Mouse (Mus musculus) neural tube, embryonic 11.5 days (tissue): ENCODE results near the gene Lbh. TPM values are rescaled to one million over a fixed set of nuclear protein-coding genes. Genes with fewer than 3 reads are reported as not detected.

ENCODE experiments used
- ATAC-seq: fragments of 200-750 bp; cut with Nextera tagmentation; 2 replicates; pipeline ENCODE4 v1.8.0; 2017; ENCODE audit warnings: moderate number of reproducible peaks, mild to moderate bottlenecking, moderate TSS enrichment, moderate library complexity; ENCODE audit not compliant: insufficient read depth, low FRiP score, low TSS enrichment
- DNase-seq: peaks from one replicate; pipeline ENCODE4 v3.0.0-alpha.2; 2015; ENCODE audit warnings: low spot score
- H3K27ac ChIP-seq: fragments of 300-500 bp; sonication (generic); 2 replicates; pipeline ENCODE4 v1.5.1; 2014; ENCODE audit warnings: low read depth, mild to moderate bottlenecking, low read length
- H3K27me3 ChIP-seq: fragments of 300-500 bp; sonication (generic); 2 replicates; pipeline ENCODE4 v1.6.1; 2014; ENCODE audit warnings: mild to moderate bottlenecking, low read length, mixed read lengths; ENCODE audit not compliant: control insufficient read depth, insufficient read depth
- H3K36me3 ChIP-seq: fragments of 300-500 bp; sonication (generic); 2 replicates; pipeline ENCODE4 v1.6.1; 2014; ENCODE audit warnings: mild to moderate bottlenecking, low read length, moderate library complexity, mixed read lengths; ENCODE audit not compliant: control insufficient read depth, insufficient read depth
- H3K4me1 ChIP-seq: fragments of 300-500 bp; sonication (generic); 2 replicates; pipeline ENCODE4 v1.6.1; 2014; ENCODE audit warnings: low read length, mixed read lengths; ENCODE audit not compliant: control insufficient read depth, insufficient read depth
- H3K4me2 ChIP-seq: fragments of 300-500 bp; sonication (generic); 2 replicates; pipeline ENCODE4 v1.6.1; 2014; ENCODE audit warnings: low read depth, mild to moderate bottlenecking, moderate library complexity
- H3K4me3 ChIP-seq: fragments of 300-500 bp; sonication (generic); 2 replicates; pipeline ENCODE4 v1.5.1; 2014; ENCODE audit warnings: low read depth, low read length
- H3K9ac ChIP-seq: fragments of 300-500 bp; sonication (generic); 2 replicates; pipeline ENCODE4 v1.6.1; 2014; ENCODE audit warnings: mild to moderate bottlenecking, low read length
- H3K9me3 ChIP-seq: fragments of 300-500 bp; sonication (generic); 2 replicates; pipeline ENCODE4 v1.6.1; 2016; ENCODE audit warnings: low read length; ENCODE audit not compliant: control insufficient read depth
- WGBS: fragments of 180-500 bp; shearing (Covaris S2); extraction: QIAGEN DNeasy Blood & Tissue Kit; methylation state at CpG from one replicate; pipeline ENCODE4 v1.1.7; 2014; 5-methylcytosine and 5-hydroxymethylcytosine counted together
- polyA plus RNA-seq: library from polyadenylated mRNA; unstranded; fragments of >200 nt; fragmentation: Nextera tagmentation; extraction: Ambion mirVana; gene quantifications from 2 replicates; pipeline ENCODE4 v1.2.1, GENCODE M21; 2014

Gene Lbh
- polyA plus RNA-seq, 1 experiment from 2014 or later, result 5.3 TPM

DNA sequence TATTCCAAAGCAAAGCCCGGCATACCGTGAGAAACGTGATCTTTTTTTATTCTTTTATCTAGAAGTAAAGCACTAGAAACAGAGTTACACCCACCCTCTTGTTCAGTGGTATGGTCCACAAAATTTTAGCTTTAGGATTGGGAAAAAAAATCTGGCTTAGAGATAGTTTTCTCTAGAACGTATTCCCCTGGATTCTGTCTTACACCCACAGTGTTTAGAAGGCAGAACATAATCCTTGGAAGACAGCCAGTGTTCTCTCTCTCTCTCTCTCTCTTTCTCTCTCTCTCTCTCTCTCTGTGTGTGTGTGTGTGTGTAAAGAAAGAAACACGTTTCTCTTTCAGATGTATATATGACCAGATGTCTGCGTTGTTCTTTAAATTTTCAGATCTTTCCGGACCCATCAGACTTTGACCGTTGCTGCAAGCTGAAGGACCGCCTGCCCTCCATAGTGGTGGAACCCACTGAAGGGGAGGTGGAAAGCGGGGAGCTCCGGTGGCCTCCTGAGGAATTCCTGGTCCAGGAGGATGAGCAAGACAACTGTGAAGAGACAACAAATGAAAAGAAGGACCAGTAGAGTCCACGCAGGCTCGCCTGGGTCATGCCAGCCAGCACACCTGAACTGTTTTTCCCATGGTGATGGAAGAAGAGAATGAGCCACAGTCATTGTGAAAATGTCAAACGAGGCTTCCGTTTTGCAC lies 20.9 kb downstream of the Lbh start:
- 93% methylated on average over 15 of the region's 15 CpGs for WGBS
- ATAC-seq (no peak), DNase-seq (no peak)
- no peaks in the 10 kb centered on the region for H3K27me3 ChIP-seq
- H3K36me3 ChIP-seq, result peaks cover 10% of the 10 kb centered on the region
- H3K9me3 ChIP-seq, result no peaks in the 10 kb centered on the region
- H3K4me2 ChIP-seq, result no peak overlapping the region
- no peak overlapping the region for H3K27ac ChIP-seq
- no peak overlapping the region for H3K4me3 ChIP-seq
- H3K4me1 ChIP-seq, result no peaks in the 10 kb centered on the region
- no peak overlapping the region for H3K9ac ChIP-seq

DNA sequence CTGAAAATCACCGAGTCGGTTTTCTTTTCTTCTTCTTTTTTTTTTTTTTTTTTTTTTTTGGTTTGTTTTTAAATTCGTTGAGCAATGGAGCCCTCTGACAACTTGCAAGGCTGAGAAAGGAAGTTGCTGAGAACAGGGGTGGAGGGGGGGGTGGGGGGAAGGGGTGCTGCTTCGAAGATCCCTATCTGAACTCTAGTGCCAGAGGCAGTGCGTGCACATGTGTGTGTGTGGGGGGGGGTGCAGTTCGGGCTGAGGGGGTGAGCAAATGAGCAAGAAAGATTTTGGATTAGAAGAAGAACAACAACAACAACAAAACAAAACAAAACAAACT lies 21.4 kb downstream of the Lbh start:
- no peaks in the 10 kb centered on the region for H3K27me3 ChIP-seq
- ATAC-seq (no peak), DNase-seq (no peak)
- no peak overlapping the region for H3K9ac ChIP-seq
- H3K4me3 ChIP-seq, result no peak overlapping the region
- H3K4me1 ChIP-seq, result no peaks in the 10 kb centered on the region
- no peak overlapping the region for H3K4me2 ChIP-seq
- H3K36me3 ChIP-seq, result peaks cover 10% of the 10 kb centered on the region
- no peaks in the 10 kb centered on the region for H3K9me3 ChIP-seq
- no peak overlapping the region for H3K27ac ChIP-seq
- WGBS, result 89% methylated on average over 6 of the region's 6 CpGs

DNA sequence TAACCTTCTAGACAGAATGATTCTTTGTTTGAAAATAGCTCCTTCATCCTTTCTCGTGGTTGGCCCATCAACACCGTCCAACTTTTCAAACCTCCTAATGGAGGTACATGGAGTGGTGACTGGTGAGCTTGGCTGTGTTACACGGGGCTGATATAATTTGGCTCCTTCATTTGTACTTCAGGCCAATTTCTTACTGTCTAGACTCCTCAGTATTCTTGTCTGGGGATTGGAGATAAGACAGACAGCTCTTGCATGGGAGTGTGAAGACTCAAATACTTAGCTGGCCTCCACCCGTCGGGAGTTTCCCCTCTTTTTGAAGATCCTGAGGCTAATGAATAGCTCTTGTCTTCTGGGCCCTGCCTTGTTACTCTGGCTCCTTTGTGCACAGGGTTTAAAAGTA lies 26.3 kb downstream of the Lbh start:
- ATAC-seq (no peak), DNase-seq (no peak)
- H3K27me3 ChIP-seq, result no peaks in the 10 kb centered on the region
- no peaks in the 10 kb centered on the region for H3K9me3 ChIP-seq
- H3K9ac ChIP-seq, result no peak overlapping the region
- no peak overlapping the region for H3K27ac ChIP-seq
- WGBS, result 83% methylated on average over 5 of the region's 5 CpGs
- no peak overlapping the region for H3K4me3 ChIP-seq
- H3K4me1 ChIP-seq, result no peaks in the 10 kb centered on the region
- H3K36me3 ChIP-seq, result peaks cover 8% of the 10 kb centered on the region
- H3K4me2 ChIP-seq, result no peak overlapping the region

DNA sequence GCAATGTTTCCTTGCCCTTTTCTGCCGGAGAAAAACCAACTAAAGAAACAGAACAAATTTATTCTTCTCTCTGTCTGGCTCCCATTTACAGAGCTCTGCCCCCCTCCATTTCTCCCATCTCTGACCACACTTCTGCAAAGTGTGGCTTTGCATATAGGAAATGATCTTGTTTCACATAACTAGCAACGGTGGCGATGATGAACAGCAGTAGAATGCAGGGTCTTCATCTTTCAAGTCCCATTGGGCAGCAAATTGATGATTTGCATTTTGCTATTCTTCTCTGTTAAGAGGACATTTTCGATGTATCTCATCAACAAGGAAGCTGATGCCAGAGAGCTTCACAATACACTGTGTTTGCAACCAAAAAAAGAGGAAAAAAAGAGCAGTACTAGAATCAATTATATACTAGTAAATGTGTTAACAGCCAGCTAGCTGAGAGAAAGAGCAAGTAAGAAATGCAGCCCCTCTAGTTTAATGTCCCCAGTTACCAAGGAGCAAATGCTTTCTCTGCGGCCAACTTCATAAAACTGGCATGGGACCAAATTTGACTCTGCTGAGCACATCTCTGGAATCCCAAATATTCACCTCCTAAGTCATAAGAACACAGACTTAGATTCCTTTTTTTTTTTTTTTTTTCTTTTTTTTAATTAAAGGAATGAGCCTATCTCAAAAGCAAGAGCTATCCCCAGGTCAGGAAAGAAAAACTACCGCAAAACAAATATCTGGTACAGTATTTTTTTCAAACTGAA lies 29.2 kb downstream of the Lbh start:
- no peak for ATAC-seq
- Histone ChIP-seq H3K27ac (no peak overlapping the region), H3K36me3 (no peaks in the 10 kb centered on the region)

DNA sequence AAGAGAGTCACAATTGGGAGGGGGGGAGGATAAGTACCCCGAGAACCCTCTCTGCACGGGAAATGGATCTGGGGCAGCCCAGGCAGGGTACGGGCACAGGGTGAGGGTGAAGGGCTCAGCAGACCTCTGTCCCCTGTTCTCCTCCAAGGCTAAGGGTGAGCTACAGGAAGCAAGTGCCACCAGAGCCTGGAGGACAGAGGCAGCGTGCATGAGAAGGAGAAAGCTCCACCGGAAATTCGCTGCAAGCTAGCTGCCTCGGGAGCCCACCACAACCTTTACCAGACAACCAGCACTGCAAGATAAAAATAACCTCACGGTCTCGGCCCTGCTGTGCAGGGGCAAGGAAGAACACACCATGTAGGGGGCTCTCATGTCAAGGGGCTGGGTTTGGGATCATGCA lies 30.0 kb downstream of the Lbh start:
- H3K4me1 ChIP-seq, result no peaks in the 10 kb centered on the region
- 91% methylated on average over 9 of the region's 9 CpGs for WGBS
- DNase-seq (no peak), ATAC-seq (no peak)
- H3K27ac ChIP-seq, result no peak overlapping the region
- no peaks in the 10 kb centered on the region for H3K9me3 ChIP-seq
- H3K36me3 ChIP-seq, result no peaks in the 10 kb centered on the region
- no peak overlapping the region for H3K9ac ChIP-seq
- H3K4me3 ChIP-seq, result no peak overlapping the region
- H3K27me3 ChIP-seq, result no peaks in the 10 kb centered on the region
- H3K4me2 ChIP-seq, result no peak overlapping the region

More for the DNA sequence above, 29.2 kb downstream of the Lbh start:
- H3K9me3 ChIP-seq, result no peaks in the 10 kb centered on the region
- no peaks in the 10 kb centered on the region for H3K4me1 ChIP-seq
- WGBS, result 83% methylated on average over 6 of the region's 6 CpGs
- no peak overlapping the region for H3K9ac ChIP-seq
- DNase-seq, result no peak
- no peaks in the 10 kb centered on the region for H3K27me3 ChIP-seq
- H3K4me3 ChIP-seq, result no peak overlapping the region
- no peak overlapping the region for H3K4me2 ChIP-seq

DNA sequence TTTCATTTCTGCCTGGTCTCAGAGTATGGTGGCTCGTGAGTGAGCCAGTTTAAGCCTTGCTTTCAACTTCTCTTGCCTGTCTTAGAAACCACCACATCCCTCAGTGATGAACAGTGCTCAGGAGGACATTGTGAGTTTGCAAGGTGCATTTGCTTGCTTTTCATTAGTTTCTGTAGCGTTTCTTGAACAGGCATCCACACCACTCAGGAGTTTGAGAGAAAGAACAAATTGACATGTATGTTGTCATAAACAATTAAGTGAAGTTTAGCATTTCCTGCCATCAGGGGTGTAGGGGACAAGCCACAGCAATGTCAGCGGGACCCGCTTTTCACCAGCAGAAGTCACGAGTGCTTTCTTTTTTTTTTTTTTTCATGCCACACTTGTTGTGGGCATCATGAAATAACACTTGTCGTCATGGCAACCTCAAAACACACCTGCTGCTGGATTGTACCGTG lies 31.2 kb downstream of the Lbh start:
- ATAC-seq, result no peak
- 87% methylated on average over 7 of the region's 7 CpGs for WGBS

DNA sequence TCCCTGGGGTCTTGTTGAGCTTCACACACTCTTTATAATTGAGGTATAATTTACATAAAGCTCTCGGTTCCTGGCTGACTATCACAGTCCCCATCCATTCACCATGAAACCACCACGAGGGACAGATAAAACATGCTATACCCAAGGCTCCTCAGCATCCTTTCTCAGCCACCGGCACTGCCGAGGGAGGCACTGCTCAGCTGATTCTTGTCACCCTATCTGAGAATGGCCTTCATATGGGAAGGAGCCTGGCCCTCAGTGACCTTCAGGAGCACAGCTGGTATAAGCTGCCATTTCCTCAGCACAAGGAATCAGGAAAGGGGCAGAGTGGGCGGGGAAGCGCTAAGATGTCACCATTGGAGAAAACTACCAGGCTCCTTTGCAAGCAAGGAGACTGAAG lies 33.2 kb downstream of the Lbh start:
- H3K9me3 ChIP-seq, result no peaks in the 10 kb centered on the region
- H3K27ac ChIP-seq, result no peak overlapping the region

More for the DNA sequence above, 31.2 kb downstream of the Lbh start:
- no peak overlapping the region for H3K4me3 ChIP-seq
- no peaks in the 10 kb centered on the region for H3K27me3 ChIP-seq
- H3K9ac ChIP-seq, result no peak overlapping the region
- H3K4me2 ChIP-seq, result no peak overlapping the region
- H3K4me1 ChIP-seq, result no peaks in the 10 kb centered on the region
- no peaks in the 10 kb centered on the region for H3K36me3 ChIP-seq
- no peak overlapping the region for H3K27ac ChIP-seq
- DNase-seq, result no peak
- H3K9me3 ChIP-seq, result no peaks in the 10 kb centered on the region

DNA sequence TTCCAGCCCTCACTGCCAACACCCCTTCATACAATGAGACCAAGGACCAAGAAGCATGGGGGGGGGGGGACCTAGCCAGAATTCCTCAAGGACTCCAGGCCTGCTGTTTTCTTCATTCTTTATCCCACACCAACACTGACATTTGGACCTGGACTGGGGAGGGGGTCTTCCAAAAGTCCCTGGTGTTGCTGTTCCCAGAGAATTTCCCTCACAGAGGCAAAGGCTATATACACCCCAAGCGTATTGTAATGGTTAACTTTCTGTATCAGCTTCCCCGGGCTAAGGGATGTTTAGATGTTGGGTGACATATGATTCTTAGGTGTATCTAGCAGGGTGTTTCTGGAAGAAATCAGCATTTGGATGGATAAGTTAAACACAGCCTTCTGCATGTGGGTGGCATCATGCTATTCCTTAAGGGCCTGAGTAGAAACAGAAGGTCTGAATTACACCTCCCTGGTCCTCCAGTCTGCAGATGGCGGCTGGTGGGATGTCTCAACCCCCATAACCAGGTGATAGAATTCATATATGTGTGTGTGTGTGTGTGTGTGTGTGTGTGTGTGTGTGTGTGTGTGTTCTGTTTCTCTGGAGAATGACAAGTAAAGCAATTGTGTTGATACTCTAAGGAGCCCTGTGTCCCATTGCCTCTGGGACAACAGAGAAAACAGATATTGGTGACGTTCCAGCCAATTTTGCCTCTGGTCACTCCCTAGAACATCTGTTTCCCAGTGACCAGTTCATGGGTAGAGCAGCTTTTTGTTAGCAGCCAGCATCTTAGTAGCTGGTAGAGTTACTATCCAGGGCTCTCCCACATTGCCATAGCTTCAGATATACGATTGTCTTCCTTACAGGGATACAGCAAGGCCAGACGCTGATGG lies 35.9 kb downstream of the Lbh start:
- no peak overlapping the region for H3K4me3 ChIP-seq
- H3K9me3 ChIP-seq, result no peaks in the 10 kb centered on the region
- no peaks in the 10 kb centered on the region for H3K4me1 ChIP-seq
- ATAC-seq (no peak), DNase-seq (no peak)
- H3K27me3 ChIP-seq, result no peaks in the 10 kb centered on the region
- no peak overlapping the region for H3K9ac ChIP-seq
- WGBS, result 87% methylated on average over 6 of the region's 6 CpGs
- no peak overlapping the region for H3K4me2 ChIP-seq
- no peak overlapping the region for H3K27ac ChIP-seq
- no peaks in the 10 kb centered on the region for H3K36me3 ChIP-seq

More for the DNA sequence above, 33.2 kb downstream of the Lbh start:
- DNase-seq, result no peak
- 72% methylated on average over 6 of the region's 6 CpGs for WGBS
- H3K9ac ChIP-seq, result no peak overlapping the region
- H3K4me2 ChIP-seq, result no peak overlapping the region
- H3K4me3 ChIP-seq, result no peak overlapping the region
- no peaks in the 10 kb centered on the region for H3K27me3 ChIP-seq
- no peak for ATAC-seq
- H3K4me1 ChIP-seq, result no peaks in the 10 kb centered on the region
- H3K36me3 ChIP-seq, result no peaks in the 10 kb centered on the region
